Mouse (Mus musculus) intestine, embryonic 14.5 days (tissue): ENCODE data around the gene Ttll11. TPM values are rescaled to one million over a fixed set of nuclear protein-coding genes. Genes with fewer than 3 reads are reported as not detected.
A peak's percentile ranks its signal among the peaks of the same experiment; 100 is the strongest.

Source experiments
- ATAC-seq: fragments of 200-750 bp; cut with Nextera tagmentation; replicated peaks from 2 replicates; pipeline ENCODE4 v1.8.0; 2017; ENCODE audit warnings: low read depth, moderate number of reproducible peaks, moderate TSS enrichment, moderate library complexity; ENCODE audit not compliant: low FRiP score, low TSS enrichment
- DNase-seq: peaks from one replicate; pipeline ENCODE4 v3.0.0-alpha.2; 2018; ENCODE audit warnings: low spot score
- H3K27ac ChIP-seq: fragments of 300-500 bp; sonication (generic); 2 replicates; pipeline ENCODE4 v1.5.1; 2014; ENCODE audit warnings: low read depth, mild to moderate bottlenecking, control low read depth
- H3K27me3 ChIP-seq: fragments of 300-500 bp; sonication (generic); replicated peaks from 2 replicates; pipeline ENCODE4 v1.6.1; 2014; ENCODE audit warnings: low read length, control low read depth; ENCODE audit not compliant: control insufficient read depth, insufficient read depth
- H3K36me3 ChIP-seq: fragments of 300-500 bp; sonication (generic); 2 replicates; pipeline ENCODE4 v1.6.1; 2014; ENCODE audit warnings: low read length, control low read depth; ENCODE audit not compliant: control insufficient read depth, insufficient read depth
- H3K4me1 ChIP-seq: fragments of 300-500 bp; sonication (generic); replicated peaks from 2 replicates; pipeline ENCODE4 v1.6.1; 2014; ENCODE audit warnings: low read length, control low read depth, mixed read lengths; ENCODE audit not compliant: control insufficient read depth, insufficient read depth
- H3K4me2 ChIP-seq: fragments of 300-500 bp; sonication (generic); 2 replicates; pipeline ENCODE4 v1.6.1; 2014; ENCODE audit warnings: low read length
- H3K4me3 ChIP-seq: fragments of 300-500 bp; sonication (generic); 2 replicates; pipeline ENCODE4 v1.5.1; 2014; ENCODE audit warnings: low read depth, low read length, control low read depth, mixed read lengths
- H3K9ac ChIP-seq: fragments of 300-500 bp; sonication (generic); 2 replicates; pipeline ENCODE4 v1.6.1; 2014; ENCODE audit warnings: mild to moderate bottlenecking, low read length
- H3K9me3 ChIP-seq: fragments of 300-500 bp; sonication (generic); 2 replicates; pipeline ENCODE4 v1.6.1; 2016; ENCODE audit warnings: low read length, control low read depth; ENCODE audit not compliant: control insufficient read depth
- WGBS: fragments of 180-500 bp; shearing (Covaris S2); extraction: QIAGEN DNeasy Blood & Tissue Kit; methylation state at CpG from one replicate; pipeline ENCODE4 v1.1.7; 2014; 5-methylcytosine and 5-hydroxymethylcytosine counted together
- polyA plus RNA-seq: library from polyadenylated mRNA; unstranded; fragments of >200 nt; fragmentation: Nextera tagmentation; extraction: Ambion mirVana; gene quantifications from 2 replicates; pipeline ENCODE4 v1.2.1, GENCODE M21; 2014

The Ttll11 gene
- polyA plus RNA-seq, 1 experiment from 2014 or later = 0.92 TPM

- H3K4me1 ChIP-seq = no peaks in the 10 kb centered on the region
- no peak overlapping the region for H3K4me2 ChIP-seq
- H3K36me3 ChIP-seq = no peaks in the 10 kb centered on the region
- H3K27ac ChIP-seq = no peak overlapping the region
- H3K4me3 ChIP-seq = no peak overlapping the region
- H3K27me3 ChIP-seq = no peaks in the 10 kb centered on the region
- ATAC-seq (no peak), DNase-seq (no peak)
- no peaks in the 10 kb centered on the region for H3K9me3 ChIP-seq
- no peak overlapping the region for H3K9ac ChIP-seq
- 32% methylated on average over 6 of the region's 6 CpGs for WGBS
These were observed 22.5 kb upstream of the Ttll11 start for GRCm38 (mm10) chr2:36002188-36002587.

GRCm38 (mm10) chr2:36000390-36000789 is 20.7 kb upstream of the Ttll11 start:
- WGBS = 52% methylated on average over 1 of the region's 1 CpGs
- H3K27ac ChIP-seq = no peak overlapping the region
- no peaks in the 10 kb centered on the region for H3K36me3 ChIP-seq
- no peak overlapping the region for H3K4me3 ChIP-seq
- no peaks in the 10 kb centered on the region for H3K4me1 ChIP-seq
- H3K9ac ChIP-seq = no peak overlapping the region
- DNase-seq (no peak), ATAC-seq (no peak)
- no peak overlapping the region for H3K4me2 ChIP-seq
- H3K9me3 ChIP-seq = no peaks in the 10 kb centered on the region
- no peaks in the 10 kb centered on the region for H3K27me3 ChIP-seq

- Histone ChIP-seq H3K27ac (no peak overlapping the region), H3K27me3 (no peaks in the 10 kb centered on the region), H3K36me3 (no peaks in the 10 kb centered on the region), H3K4me3 (no peak overlapping the region), H3K4me2 (no peak overlapping the region), H3K9ac (no peak overlapping the region), H3K4me1 (no peaks in the 10 kb centered on the region), H3K9me3 (no peaks in the 10 kb centered on the region)
- no peak for DNase-seq
- no peak for ATAC-seq
These were observed 19.5 kb upstream of the Ttll11 start for GRCm38 (mm10) chr2:35999212-35999611.

- Histone ChIP-seq H3K4me1 (no peaks in the 10 kb centered on the region), H3K9me3 (no peaks in the 10 kb centered on the region), H3K27me3 (no peaks in the 10 kb centered on the region), H3K4me2 (no peak overlapping the region), H3K36me3 (no peaks in the 10 kb centered on the region), H3K4me3 (no peak overlapping the region), H3K9ac (no peak overlapping the region), H3K27ac (no peak overlapping the region)
- DNase-seq (no peak), ATAC-seq (no peak)
- WGBS = 76% methylated on average over 5 of the region's 5 CpGs
These were observed 18.7 kb upstream of the Ttll11 start for GRCm38 (mm10) chr2:35998416-35998815.

- 74% methylated on average over 2 of the region's 2 CpGs for WGBS
- no peak for ATAC-seq
These were observed 17.0 kb upstream of the Ttll11 start for GRCm38 (mm10) chr2:35996753-35997152.

GRCm38 (mm10) chr2:35994303-35994702 is 14.6 kb upstream of the Ttll11 start:
- no peak overlapping the region for H3K4me3 ChIP-seq
- ATAC-seq (no peak), DNase-seq (no peak)
- no peak overlapping the region for H3K4me2 ChIP-seq
- no peak overlapping the region for H3K9ac ChIP-seq
- WGBS = 68% methylated on average over 6 of the region's 6 CpGs
- H3K9me3 ChIP-seq = no peaks in the 10 kb centered on the region
- no peaks in the 10 kb centered on the region for H3K4me1 ChIP-seq
- H3K27ac ChIP-seq = no peak overlapping the region
- H3K27me3 ChIP-seq = no peaks in the 10 kb centered on the region
- H3K36me3 ChIP-seq = no peaks in the 10 kb centered on the region

More at GRCm38 (mm10) chr2:35996753-35997152, 17.0 kb upstream of the Ttll11 start:
- H3K9me3 ChIP-seq = no peaks in the 10 kb centered on the region
- no peak for DNase-seq
- no peak overlapping the region for H3K27ac ChIP-seq
- H3K36me3 ChIP-seq = no peaks in the 10 kb centered on the region
- no peak overlapping the region for H3K9ac ChIP-seq
- no peak overlapping the region for H3K4me2 ChIP-seq
- no peaks in the 10 kb centered on the region for H3K27me3 ChIP-seq
- no peaks in the 10 kb centered on the region for H3K4me1 ChIP-seq
- H3K4me3 ChIP-seq = no peak overlapping the region

GRCm38 (mm10) chr2:35993481-35993880 is 13.8 kb upstream of the Ttll11 start:
- no peak overlapping the region for H3K4me2 ChIP-seq
- no peak overlapping the region for H3K9ac ChIP-seq
- no peak overlapping the region for H3K4me3 ChIP-seq
- no peaks in the 10 kb centered on the region for H3K9me3 ChIP-seq
- H3K36me3 ChIP-seq = no peaks in the 10 kb centered on the region
- H3K27ac ChIP-seq = no peak overlapping the region
- no peaks in the 10 kb centered on the region for H3K4me1 ChIP-seq
- WGBS = 81% methylated on average over 2 of the region's 2 CpGs
- DNase-seq (no peak), ATAC-seq (no peak)
- H3K27me3 ChIP-seq = no peaks in the 10 kb centered on the region

GRCm38 (mm10) chr2:35992259-35992658 is 12.5 kb upstream of the Ttll11 start:
- Histone ChIP-seq H3K4me2 (no peak overlapping the region), H3K9ac (no peak overlapping the region), H3K4me1 (no peaks in the 10 kb centered on the region), H3K36me3 (no peaks in the 10 kb centered on the region), H3K27ac (no peak overlapping the region), H3K4me3 (no peak overlapping the region), H3K9me3 (no peaks in the 10 kb centered on the region), H3K27me3 (no peaks in the 10 kb centered on the region)
- ATAC-seq = no peak
- DNase-seq = no peak
- 85% methylated on average over 3 of the region's 3 CpGs for WGBS

- no peak overlapping the region for H3K27ac ChIP-seq
- H3K4me3 ChIP-seq = no peak overlapping the region
- peak; percentile 75 for DNase-seq
- H3K27me3 ChIP-seq = peaks cover 8% of the 10 kb centered on the region; the same call in 1 of the 2 replicates
- no peak for ATAC-seq
- H3K4me1 ChIP-seq = peaks cover 4% of the 10 kb centered on the region; the same call in 1 of the 2 replicates
- no peak overlapping the region for H3K4me2 ChIP-seq
- no peaks in the 10 kb centered on the region for H3K36me3 ChIP-seq
- no peaks in the 10 kb centered on the region for H3K9me3 ChIP-seq
- no peak overlapping the region for H3K9ac ChIP-seq
- 3% methylated on average over 7 of the region's 7 CpGs for WGBS
These were observed 4.2 kb upstream of the Ttll11 start for GRCm38 (mm10) chr2:35983869-35984268.
